Mouse (Mus musculus): ENCODE measurements around the gene Ifngr2. TPM values are rescaled to one million over a fixed set of nuclear protein-coding genes. Genes with fewer than 3 reads are reported as not detected.

Gene Ifngr2
- polyA plus RNA-seq, 2 experiments: 23.0 to 45.4 TPM

DNA sequence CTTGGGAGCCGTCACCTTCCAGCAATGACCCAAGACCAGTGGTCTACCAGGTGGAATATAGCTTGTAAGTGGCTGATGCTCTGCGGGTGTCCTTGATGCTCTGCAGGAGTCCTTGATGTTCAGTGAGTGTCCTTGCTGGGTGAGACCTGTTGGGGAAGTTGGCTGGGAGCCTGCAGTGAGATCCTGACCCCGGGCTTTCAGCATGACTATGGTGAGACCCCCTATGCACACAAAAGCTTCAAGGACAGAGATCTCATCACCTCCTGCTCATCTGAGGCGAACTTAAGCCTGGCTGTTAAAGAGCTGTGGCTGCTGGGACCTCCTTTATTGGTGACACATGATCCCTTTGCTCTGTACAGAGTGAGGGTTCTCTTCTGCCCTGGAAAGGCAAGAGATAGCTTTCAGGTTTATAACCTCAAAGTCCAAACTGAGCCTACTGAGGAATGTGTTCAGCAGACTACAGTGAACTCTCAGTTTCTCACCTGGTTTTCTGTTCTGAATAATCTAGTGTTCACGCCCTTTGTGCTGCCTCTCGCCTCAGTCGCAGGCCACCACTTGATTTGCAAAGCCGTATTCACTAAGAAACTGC, 8.2 kb downstream of the Ifngr2 start:
- no peak for TF ChIP-seq POLR2A (IDR thresholded peaks at IDR 0.05; ENCODE audit: borderline replicate concordance, extremely low read depth, insufficient read depth, insufficient read length)
- no peak for ATAC-seq (ENCODE audit: low FRiP score, low read depth)
- 81% methylated on average over 8 of the region's 8 CpGs for WGBS

DNA sequence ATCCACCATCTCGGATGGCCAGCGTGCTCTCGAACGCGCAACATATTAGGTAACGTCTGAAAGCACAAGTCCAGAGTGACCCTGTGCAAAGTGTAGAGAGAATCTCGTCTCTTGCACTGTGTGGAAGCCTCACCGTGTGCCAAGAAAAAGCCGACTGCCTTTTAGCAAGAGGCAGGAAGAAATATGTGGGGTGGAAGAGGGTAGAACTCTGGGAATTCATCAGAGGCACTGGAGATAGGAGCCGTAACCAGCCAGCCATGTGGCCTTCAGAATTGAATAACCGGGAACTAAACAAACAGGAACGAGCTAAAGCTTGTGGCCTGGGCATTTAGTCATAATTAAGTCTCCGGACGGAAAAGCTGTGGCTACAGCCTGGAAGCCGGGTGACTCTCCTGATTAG, 9.8 kb downstream of the Ifngr2 start:
- H3K4me1 ChIP-seq (ENCODE audit: control insufficient read depth, insufficient read depth, low read length): peaks cover 10% of the 10 kb centered on the region
- TF ChIP-seq POLR2A (IDR thresholded peaks at IDR 0.05; ENCODE audit: borderline replicate concordance, extremely low read depth, insufficient read depth, insufficient read length): no peak
- peaks cover 45% of the 10 kb centered on the region for H3K36me3 ChIP-seq (ENCODE audit: control insufficient read depth, insufficient read depth, low read length)
- H3K27ac ChIP-seq (replicated peaks; ENCODE audit: low read depth, low read length): no peak overlapping the region; the same call in 1 of the 2 replicates
- no peak overlapping the region for H3K4me2 ChIP-seq (replicated peaks; ENCODE audit: low read depth, low read length, severe bottlenecking)
- no peaks in the 10 kb centered on the region for H3K27me3 ChIP-seq (ENCODE audit: control insufficient read depth, insufficient read depth, low read length)
- H3K9ac ChIP-seq (ENCODE audit: low read depth, low read length, severe bottlenecking): no peak overlapping the region
- ATAC-seq (ENCODE audit: low FRiP score, low read depth): no peak
- H3K9me3 ChIP-seq (ENCODE audit: control insufficient read depth, low read length): no peaks in the 10 kb centered on the region
- 60% methylated on average over 15 of the region's 15 CpGs for WGBS
- DNase-seq (ENCODE audit: low spot score): no peak
- no peak overlapping the region for H3K4me3 ChIP-seq (replicated peaks; ENCODE audit: low read length)

More for the DNA sequence above, 8.2 kb downstream of the Ifngr2 start:
- H3K9ac ChIP-seq (ENCODE audit: low read depth, low read length, severe bottlenecking): no peak overlapping the region
- DNase-seq (ENCODE audit: low spot score): no peak
- no peak overlapping the region for H3K27ac ChIP-seq (replicated peaks; ENCODE audit: low read depth, low read length)
- no peaks in the 10 kb centered on the region for H3K27me3 ChIP-seq (ENCODE audit: control insufficient read depth, insufficient read depth, low read length)
- no peak overlapping the region for H3K4me3 ChIP-seq (replicated peaks; ENCODE audit: low read length)
- H3K4me2 ChIP-seq (replicated peaks; ENCODE audit: low read depth, low read length, severe bottlenecking): no peak overlapping the region
- peaks cover 10% of the 10 kb centered on the region for H3K4me1 ChIP-seq (ENCODE audit: control insufficient read depth, insufficient read depth, low read length)
- H3K36me3 ChIP-seq (ENCODE audit: control insufficient read depth, insufficient read depth, low read length): peaks cover 33% of the 10 kb centered on the region
- H3K9me3 ChIP-seq (ENCODE audit: control insufficient read depth, low read length): no peaks in the 10 kb centered on the region

DNA sequence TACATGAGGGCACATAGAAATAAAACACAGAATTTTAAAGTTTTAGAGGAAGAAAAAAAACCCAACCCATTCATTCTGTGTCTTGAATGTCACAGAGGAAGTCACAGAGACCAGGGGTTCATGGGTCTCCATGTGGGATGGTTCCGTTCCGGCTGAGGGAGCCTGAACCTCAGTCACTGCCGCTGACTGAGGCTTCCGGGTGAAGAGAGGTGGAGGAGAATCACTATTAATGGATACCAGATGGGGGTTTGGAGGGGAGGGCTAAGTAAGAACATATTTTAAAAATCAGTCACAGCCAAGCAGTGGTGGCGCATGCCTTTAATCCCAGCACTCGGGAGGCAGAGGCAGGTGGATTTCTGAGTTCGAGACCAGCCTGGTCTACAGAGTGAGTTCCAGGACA, 10.3 kb downstream of the Ifngr2 start:
- no peak for TF ChIP-seq POLR2A (IDR thresholded peaks at IDR 0.05; ENCODE audit: borderline replicate concordance, extremely low read depth, insufficient read depth, insufficient read length)
- no peak overlapping the region for H3K9ac ChIP-seq (ENCODE audit: low read depth, low read length, severe bottlenecking)
- ATAC-seq (ENCODE audit: low FRiP score, low read depth) (no peak), DNase-seq (ENCODE audit: low spot score) (no peak)
- H3K27me3 ChIP-seq (ENCODE audit: control insufficient read depth, insufficient read depth, low read length): no peaks in the 10 kb centered on the region
- peaks cover 10% of the 10 kb centered on the region for H3K4me1 ChIP-seq (ENCODE audit: control insufficient read depth, insufficient read depth, low read length)
- H3K36me3 ChIP-seq (ENCODE audit: control insufficient read depth, insufficient read depth, low read length): peaks cover 50% of the 10 kb centered on the region
- H3K4me2 ChIP-seq (replicated peaks; ENCODE audit: low read depth, low read length, severe bottlenecking): no peak overlapping the region
- no peak overlapping the region; the same call in 1 of the 2 replicates for H3K27ac ChIP-seq (replicated peaks; ENCODE audit: low read depth, low read length)
- 36% methylated on average over 7 of the region's 7 CpGs for WGBS
- H3K4me3 ChIP-seq (replicated peaks; ENCODE audit: low read length): no peak overlapping the region
- no peaks in the 10 kb centered on the region for H3K9me3 ChIP-seq (ENCODE audit: control insufficient read depth, low read length)

DNA sequence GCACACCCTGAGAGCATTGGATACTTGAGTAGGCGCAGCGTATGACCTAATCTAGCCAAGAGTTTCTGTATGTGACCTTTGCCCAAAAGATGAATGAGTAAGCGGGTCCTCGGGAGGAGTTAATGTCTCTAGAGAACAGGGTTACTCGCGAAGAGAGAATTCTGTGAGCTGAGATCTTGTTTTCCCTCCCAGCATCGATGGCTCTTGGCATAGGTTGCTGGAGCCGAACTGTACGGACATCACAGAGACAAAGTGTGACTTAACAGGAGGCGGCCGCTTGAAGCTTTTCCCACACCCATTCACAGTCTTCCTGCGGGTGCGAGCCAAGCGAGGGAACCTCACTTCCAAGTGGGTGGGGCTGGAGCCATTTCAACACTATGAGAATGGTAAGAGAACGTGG, 10.8 kb downstream of the Ifngr2 start:
- H3K4me1 ChIP-seq (ENCODE audit: control insufficient read depth, insufficient read depth, low read length): peaks cover 10% of the 10 kb centered on the region
- H3K9me3 ChIP-seq (ENCODE audit: control insufficient read depth, low read length): no peaks in the 10 kb centered on the region
- H3K27ac ChIP-seq (replicated peaks; ENCODE audit: low read depth, low read length): no peak overlapping the region
- ATAC-seq (ENCODE audit: low FRiP score, low read depth): no peak
- H3K27me3 ChIP-seq (ENCODE audit: control insufficient read depth, insufficient read depth, low read length): no peaks in the 10 kb centered on the region
- H3K36me3 ChIP-seq (ENCODE audit: control insufficient read depth, insufficient read depth, low read length): peaks cover 55% of the 10 kb centered on the region
- 90% methylated on average over 15 of the region's 15 CpGs for WGBS
- H3K9ac ChIP-seq (ENCODE audit: low read depth, low read length, severe bottlenecking): no peak overlapping the region
- H3K4me2 ChIP-seq (replicated peaks; ENCODE audit: low read depth, low read length, severe bottlenecking): no peak overlapping the region
- no peak for TF ChIP-seq POLR2A (IDR thresholded peaks at IDR 0.05; ENCODE audit: borderline replicate concordance, extremely low read depth, insufficient read depth, insufficient read length)
- DNase-seq (ENCODE audit: low spot score): no peak
- no peak overlapping the region for H3K4me3 ChIP-seq (replicated peaks; ENCODE audit: low read length)

DNA sequence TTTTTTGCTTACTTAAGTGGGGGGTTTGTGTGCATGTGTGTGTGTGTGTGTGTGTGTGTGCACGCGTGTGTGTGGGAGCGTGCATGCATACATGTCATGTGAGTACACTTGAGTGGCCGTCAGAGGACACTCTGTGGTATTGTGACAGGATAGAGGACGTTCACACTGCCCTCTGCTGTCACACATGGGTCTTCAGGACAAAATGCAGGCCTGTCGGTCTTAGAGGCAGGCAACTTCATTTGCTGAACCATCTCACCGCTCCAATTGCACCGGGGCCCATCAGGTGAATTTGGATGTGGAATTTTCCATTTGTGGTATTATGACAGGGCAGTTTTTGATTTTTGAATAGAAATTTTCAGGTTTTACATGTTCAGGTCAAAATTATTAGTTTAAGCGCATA, 14.2 kb downstream of the Ifngr2 start:
- Histone ChIP-seq H3K27me3 (ENCODE audit: control insufficient read depth, insufficient read depth, low read length) (no peaks in the 10 kb centered on the region), H3K4me3 (replicated peaks; ENCODE audit: low read length) (no peak overlapping the region), H3K36me3 (ENCODE audit: control insufficient read depth, insufficient read depth, low read length) (peaks cover 56% of the 10 kb centered on the region), H3K4me1 (ENCODE audit: control insufficient read depth, insufficient read depth, low read length) (no peaks in the 10 kb centered on the region), H3K9ac (ENCODE audit: low read depth, low read length, severe bottlenecking) (no peak overlapping the region), H3K27ac (replicated peaks; ENCODE audit: low read depth, low read length) (no peak overlapping the region), H3K4me2 (replicated peaks; ENCODE audit: low read depth, low read length, severe bottlenecking) (no peak overlapping the region), H3K9me3 (ENCODE audit: control insufficient read depth, low read length) (no peaks in the 10 kb centered on the region)
- DNase-seq (ENCODE audit: low spot score): no peak
- no peak for ATAC-seq (ENCODE audit: low FRiP score, low read depth)
- WGBS: 59% methylated on average over 9 of the region's 9 CpGs
- TF ChIP-seq POLR2A (IDR thresholded peaks at IDR 0.05; ENCODE audit: borderline replicate concordance, extremely low read depth, insufficient read depth, insufficient read length): no peak

Data from limb, embryonic 14.5 days (tissue).